Mouse (Mus musculus): Measurements from ENCODE around the gene Gm21974. TPM values are rescaled to one million over a fixed set of nuclear protein-coding genes. Genes with fewer than 3 reads are reported as not detected.
"Not testable (repeated sequence)": the region's sequence is repeated elsewhere in the genome, so short reads cannot be mapped to it uniquely, and the experiment has no call there.

Gene Gm21974
- polyA plus RNA-seq, 1 experiment from 2014 or later: not detected

DNA sequence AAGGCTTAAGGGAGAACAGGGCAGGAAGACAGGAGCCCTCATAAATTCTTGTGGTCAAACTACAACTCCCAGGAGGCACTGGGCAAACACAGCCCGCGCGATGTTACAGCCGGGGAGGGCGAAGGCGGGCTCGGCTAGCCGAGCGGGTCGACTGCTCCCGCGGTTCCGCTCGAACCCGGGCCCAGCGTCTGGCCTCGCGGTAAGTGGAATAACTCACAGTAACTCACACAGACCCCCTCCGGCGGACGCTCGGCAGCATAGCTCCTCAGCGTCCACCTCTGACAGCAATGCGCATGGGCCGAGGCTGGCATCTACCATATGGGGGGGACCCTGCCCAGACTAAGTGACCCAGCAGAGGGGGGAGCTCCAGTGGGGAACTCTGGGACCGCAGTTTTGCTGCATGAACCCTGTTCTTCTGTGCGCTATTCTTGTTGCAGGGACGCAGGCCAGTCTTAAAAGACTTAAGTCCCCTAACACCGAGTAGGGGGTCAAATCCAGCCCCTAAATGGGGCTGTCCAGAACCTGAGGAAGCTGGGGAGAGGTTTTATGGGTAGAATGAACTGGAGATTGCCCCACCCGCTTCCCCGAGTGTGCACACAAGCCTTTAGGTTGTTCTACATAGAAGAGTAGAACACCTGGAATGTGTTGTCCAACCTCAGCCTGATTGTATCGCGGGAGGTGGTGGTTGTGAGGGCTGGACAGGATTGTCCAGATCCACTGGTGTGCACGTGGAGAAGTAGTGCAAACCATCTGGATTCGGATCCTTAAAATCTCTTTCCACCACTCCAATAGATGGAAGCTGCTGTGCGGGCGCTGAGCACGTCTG lies 8.9 kb upstream of the Gm21974 start, which contains the start of gene Bckdk:
Gene Bckdk (plus strand): TSS at position 112 of the 826 bp plus-strand sequence.
- WGBS: 6% methylated on average over 38 of the region's 38 CpGs

DNA sequence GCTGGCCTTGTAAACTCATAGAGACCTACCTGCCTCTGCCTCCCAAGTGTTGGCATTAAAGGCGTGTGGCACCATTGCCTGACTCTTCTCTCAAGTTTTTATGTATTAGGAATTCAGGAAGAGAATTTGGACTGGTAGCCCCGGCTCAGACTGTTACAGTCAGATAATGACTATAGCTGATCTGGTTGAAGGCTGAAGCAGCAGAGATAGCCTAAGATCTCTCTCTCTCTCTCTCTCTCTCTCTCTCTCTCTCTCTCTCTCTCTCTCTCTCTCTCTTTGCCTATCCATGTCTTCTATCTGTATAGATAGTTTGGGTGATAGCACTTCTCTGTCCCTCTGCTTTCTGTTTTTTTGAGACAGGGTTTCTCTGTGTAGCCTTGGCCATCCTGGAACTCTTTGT lies 6.5 kb upstream of the Gm21974 start:
- H3K4me1 ChIP-seq (ENCODE audit: control insufficient read depth, insufficient read depth, low read length): peaks cover 9% of the 10 kb centered on the region
- 74% methylated on average over 2 of the region's 2 CpGs for WGBS

More for the DNA sequence above, 8.9 kb upstream of the Gm21974 start, which contains the start of gene Bckdk:
- peak within 1 kb of the TSS; percentile 59 for H3K27ac ChIP-seq (ENCODE audit: low read length)
- H3K27me3 ChIP-seq (ENCODE audit: control insufficient read depth, insufficient read depth, low read length): no peaks in the 10 kb centered on the region
- H3K9me3 ChIP-seq (replicated peaks; ENCODE audit: control insufficient read depth, low read length): no peaks in the 10 kb centered on the region
- H3K4me3 ChIP-seq (replicated peaks; ENCODE audit: low read length): peak within 1 kb of the TSS; percentile 61
- peaks cover 9% of the 10 kb centered on the region for H3K4me1 ChIP-seq (ENCODE audit: control insufficient read depth, insufficient read depth, low read length)
- H3K36me3 ChIP-seq (ENCODE audit: control insufficient read depth, insufficient read depth, low read length): peaks cover 26% of the 10 kb centered on the region
- peak within 1 kb of the TSS; percentile 93 for H3K9ac ChIP-seq (ENCODE audit: low read length)
- H3K4me2 ChIP-seq (ENCODE audit: low read depth, low read length): peak within 1 kb of the TSS; percentile 89
- peak; percentile 92 for ATAC-seq (ENCODE audit: insufficient read depth, low FRiP score)

DNA sequence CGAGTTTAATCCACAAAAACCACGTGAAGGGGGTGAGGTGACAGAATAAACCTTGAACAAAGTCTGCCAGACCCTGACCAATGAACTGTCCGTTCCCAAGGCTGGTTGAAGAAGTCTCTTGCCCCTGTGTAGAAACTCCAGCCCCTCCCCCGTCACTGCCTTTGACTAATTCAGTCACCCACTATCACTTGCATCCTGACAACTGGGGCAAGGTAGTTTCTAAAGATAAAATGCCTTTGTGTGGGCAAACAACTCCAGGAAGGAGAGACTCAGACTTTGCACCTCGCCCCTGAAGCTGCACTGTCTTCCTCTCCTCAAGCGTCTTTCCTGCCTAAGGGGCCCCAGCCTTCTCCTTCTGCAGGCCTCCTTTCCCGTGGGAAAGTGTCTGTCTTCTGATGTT lies 4.7 kb upstream of the Gm21974 start:
- Histone ChIP-seq H3K27me3 (ENCODE audit: control insufficient read depth, insufficient read depth, low read length) (no peaks in the 10 kb centered on the region), H3K4me2 (ENCODE audit: low read depth, low read length) (no peak overlapping the region), H3K27ac (ENCODE audit: low read length) (peak overlapping the region; percentile 67), H3K36me3 (ENCODE audit: control insufficient read depth, insufficient read depth, low read length) (no peaks in the 10 kb centered on the region), H3K4me1 (ENCODE audit: control insufficient read depth, insufficient read depth, low read length) (peaks cover 7% of the 10 kb centered on the region), H3K9ac (ENCODE audit: low read length) (no peak overlapping the region; the same call in 1 of the 2 replicates), H3K9me3 (replicated peaks; ENCODE audit: control insufficient read depth, low read length) (no peaks in the 10 kb centered on the region), H3K4me3 (replicated peaks; ENCODE audit: low read length) (no peak overlapping the region)
- no peak for ATAC-seq (ENCODE audit: insufficient read depth, low FRiP score)
- WGBS: 28% methylated on average over 7 of the region's 7 CpGs

More for the DNA sequence above, 6.5 kb upstream of the Gm21974 start:
- ATAC-seq (ENCODE audit: insufficient read depth, low FRiP score): no peak
- Histone ChIP-seq H3K9ac (ENCODE audit: low read length) (no peak overlapping the region), H3K27me3 (ENCODE audit: control insufficient read depth, insufficient read depth, low read length) (no peaks in the 10 kb centered on the region), H3K4me3 (replicated peaks; ENCODE audit: low read length) (no peak overlapping the region), H3K9me3 (replicated peaks; ENCODE audit: control insufficient read depth, low read length) (no peaks in the 10 kb centered on the region), H3K4me2 (ENCODE audit: low read depth, low read length) (no peak overlapping the region), H3K36me3 (ENCODE audit: control insufficient read depth, insufficient read depth, low read length) (peaks cover 12% of the 10 kb centered on the region; the same call in 1 of the 2 replicates), H3K27ac (ENCODE audit: low read length) (no peak overlapping the region)

DNA sequence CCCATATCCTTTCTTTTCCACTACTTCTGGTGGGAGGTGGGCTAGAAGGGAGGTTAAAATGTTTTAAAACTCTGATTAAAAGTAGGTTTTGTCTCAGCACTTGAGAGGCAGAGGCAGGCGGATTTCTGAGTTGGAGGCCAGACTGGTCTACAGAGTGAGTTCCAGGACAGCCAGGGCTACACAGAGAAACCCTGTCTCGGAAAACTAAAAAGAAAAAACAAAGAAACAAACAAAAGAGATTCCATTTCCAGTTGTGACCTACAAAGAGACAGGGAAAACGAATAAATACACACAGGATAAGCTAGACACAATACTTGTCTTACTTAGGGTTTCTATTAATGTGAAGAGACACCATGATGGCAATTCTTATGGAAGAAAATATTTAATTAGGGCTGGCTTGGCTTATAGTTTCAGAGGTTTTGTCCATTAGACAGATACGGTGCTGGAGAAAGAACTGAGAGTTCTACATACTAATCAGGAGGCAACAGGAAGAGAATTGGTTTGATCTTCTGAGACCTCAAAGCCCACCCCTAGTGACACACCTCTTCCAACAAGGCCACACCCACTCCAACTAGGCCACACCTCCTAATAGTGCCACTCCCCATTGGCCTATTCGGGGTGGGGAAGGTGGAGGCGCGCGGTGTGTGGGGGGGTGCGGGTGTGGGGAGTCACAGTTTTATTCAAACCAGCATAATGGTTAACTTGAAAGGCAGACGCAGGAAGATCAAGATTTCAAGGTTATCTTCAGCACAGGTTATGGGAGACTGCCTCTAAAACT lies 3.1 kb upstream of the Gm21974 start:
- H3K4me2 ChIP-seq (ENCODE audit: low read depth, low read length): no peak overlapping the region
- WGBS: 36% methylated on average over 10 of the region's 10 CpGs

DNA sequence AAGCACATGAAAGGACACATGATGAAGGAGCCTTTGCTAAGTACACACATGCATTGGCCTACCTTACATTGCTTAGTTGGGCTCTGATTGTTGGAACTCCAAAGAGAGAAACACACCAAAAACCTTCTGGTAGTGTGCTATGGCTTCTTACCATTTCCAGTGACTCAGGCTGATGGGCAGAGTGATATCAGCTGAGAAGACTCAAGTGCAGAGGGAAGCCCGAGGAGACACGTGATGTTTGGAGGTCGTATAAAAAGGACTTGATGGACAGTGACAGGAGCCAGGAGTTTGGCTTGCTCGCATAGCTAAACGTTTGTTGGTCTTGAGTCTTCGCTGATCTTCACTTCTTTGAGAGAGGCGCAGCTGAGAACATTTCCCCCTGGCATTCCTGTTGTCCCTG lies 2.3 kb upstream of the Gm21974 start:
- H3K27ac ChIP-seq (ENCODE audit: low read length): no peak overlapping the region
- ATAC-seq (ENCODE audit: insufficient read depth, low FRiP score): no peak
- no peak overlapping the region for H3K4me3 ChIP-seq (replicated peaks; ENCODE audit: low read length)
- peaks cover 7% of the 10 kb centered on the region for H3K4me1 ChIP-seq (ENCODE audit: control insufficient read depth, insufficient read depth, low read length)
- no peak overlapping the region for H3K9ac ChIP-seq (ENCODE audit: low read length)
- H3K27me3 ChIP-seq (ENCODE audit: control insufficient read depth, insufficient read depth, low read length): no peaks in the 10 kb centered on the region
- WGBS: 84% methylated on average over 7 of the region's 7 CpGs
- no peaks in the 10 kb centered on the region for H3K9me3 ChIP-seq (replicated peaks; ENCODE audit: control insufficient read depth, low read length)
- H3K36me3 ChIP-seq (ENCODE audit: control insufficient read depth, insufficient read depth, low read length): no peaks in the 10 kb centered on the region
- H3K4me2 ChIP-seq (ENCODE audit: low read depth, low read length): no peak overlapping the region

More for the DNA sequence above, 3.1 kb upstream of the Gm21974 start:
- ATAC-seq (ENCODE audit: insufficient read depth, low FRiP score): no peak
- Histone ChIP-seq H3K27me3 (ENCODE audit: control insufficient read depth, insufficient read depth, low read length) (no peaks in the 10 kb centered on the region), H3K9ac (ENCODE audit: low read length) (no peak overlapping the region), H3K4me3 (replicated peaks; ENCODE audit: low read length) (no peak overlapping the region), H3K4me1 (ENCODE audit: control insufficient read depth, insufficient read depth, low read length) (peaks cover 7% of the 10 kb centered on the region), H3K36me3 (ENCODE audit: control insufficient read depth, insufficient read depth, low read length) (no peaks in the 10 kb centered on the region), H3K9me3 (replicated peaks; ENCODE audit: control insufficient read depth, low read length) (no peaks in the 10 kb centered on the region), H3K27ac (ENCODE audit: low read length) (peak overlapping the region; percentile 31; the same call in 1 of the 2 replicates)

DNA sequence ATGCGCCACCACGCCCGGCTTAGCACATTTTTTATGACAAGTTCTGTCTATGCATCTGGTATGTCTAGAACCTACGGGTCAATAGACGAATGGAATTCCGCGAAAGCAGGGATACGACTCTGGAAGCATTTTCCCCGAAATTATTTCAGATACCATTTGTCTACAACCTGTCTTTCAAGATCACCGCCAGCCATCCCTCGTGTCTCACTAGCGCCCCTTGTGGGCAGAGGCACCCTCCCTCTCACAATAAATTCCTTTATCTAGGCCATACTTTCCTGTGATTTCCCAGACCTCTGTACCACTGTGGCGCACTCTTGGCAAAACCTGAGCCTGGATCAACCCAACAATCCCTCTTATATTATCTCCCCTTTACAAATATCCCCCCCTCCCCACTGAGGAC lies 1.1 kb upstream of the Gm21974 start:
- Histone ChIP-seq H3K4me2 (ENCODE audit: low read depth, low read length) (no peak overlapping the region), H3K27ac (ENCODE audit: low read length) (no peak overlapping the region), H3K9me3 (replicated peaks; ENCODE audit: control insufficient read depth, low read length) (no peaks in the 10 kb centered on the region), H3K27me3 (ENCODE audit: control insufficient read depth, insufficient read depth, low read length) (no peaks in the 10 kb centered on the region), H3K4me1 (ENCODE audit: control insufficient read depth, insufficient read depth, low read length) (peaks cover 7% of the 10 kb centered on the region), H3K4me3 (replicated peaks; ENCODE audit: low read length) (no peak overlapping the region), H3K36me3 (ENCODE audit: control insufficient read depth, insufficient read depth, low read length) (no peaks in the 10 kb centered on the region), H3K9ac (ENCODE audit: low read length) (no peak overlapping the region)
- no peak for ATAC-seq (ENCODE audit: insufficient read depth, low FRiP score)
- WGBS: 60% methylated on average over 13 of the region's 13 CpGs

DNA sequence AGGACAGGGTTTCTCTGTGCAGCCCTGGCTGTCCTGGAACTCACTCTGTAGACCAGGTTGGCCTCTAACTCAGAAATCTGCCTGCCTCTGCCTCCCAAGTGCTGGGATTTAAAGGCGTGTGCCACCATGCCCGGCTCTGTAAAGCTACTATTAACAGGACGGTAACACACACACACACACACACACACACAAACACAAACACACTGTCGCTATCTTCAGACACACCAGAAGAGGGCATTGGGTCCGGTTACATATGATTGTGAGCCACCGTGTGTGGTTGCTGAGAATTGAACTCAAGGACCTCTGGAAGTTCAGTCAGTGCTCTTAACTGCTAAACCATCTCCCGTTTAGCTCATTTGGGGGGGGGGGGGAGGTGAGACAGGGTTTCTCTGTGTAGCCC lies 637 bp upstream of the Gm21974 start:
- WGBS: 63% methylated on average over 7 of the region's 7 CpGs
- not testable (repeated sequence) for H3K4me3 ChIP-seq (replicated peaks; ENCODE audit: low read length); H3K9me3 ChIP-seq (replicated peaks; ENCODE audit: control insufficient read depth, low read length); H3K27ac ChIP-seq (ENCODE audit: low read length); H3K36me3 ChIP-seq (ENCODE audit: control insufficient read depth, insufficient read depth, low read length); H3K9ac ChIP-seq (ENCODE audit: low read length); H3K4me1 ChIP-seq (ENCODE audit: control insufficient read depth, insufficient read depth, low read length); H3K27me3 ChIP-seq (ENCODE audit: control insufficient read depth, insufficient read depth, low read length); ATAC-seq (ENCODE audit: insufficient read depth, low FRiP score)
- H3K4me2 ChIP-seq (ENCODE audit: low read depth, low read length): peak overlapping the region; percentile 10; the same call in 1 of the 2 replicates

DNA sequence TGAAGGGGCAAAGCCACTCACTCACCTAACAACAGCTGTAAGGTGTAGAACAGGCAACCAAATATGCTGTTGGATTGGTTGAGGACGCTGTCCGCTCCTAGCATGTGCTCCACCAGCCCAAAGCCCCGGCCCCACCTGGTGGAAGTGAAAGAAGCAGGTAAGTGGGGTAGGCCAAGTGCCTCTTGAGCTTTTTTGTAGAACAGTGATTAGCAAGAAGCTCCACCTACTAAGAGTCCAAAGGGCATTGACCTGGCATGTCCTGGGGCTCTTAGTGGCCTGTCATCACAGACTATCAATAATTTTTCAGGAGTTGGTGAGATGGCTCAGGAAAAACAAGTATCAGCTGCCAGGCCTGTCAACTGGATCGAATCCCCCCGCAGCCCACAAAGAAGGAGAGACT lies 774 bp downstream of the Gm21974 start:
- Histone ChIP-seq H3K4me2 (ENCODE audit: low read depth, low read length) (peak overlapping the region; percentile 83), H3K9me3 (replicated peaks; ENCODE audit: control insufficient read depth, low read length) (no peaks in the 10 kb centered on the region), H3K27ac (ENCODE audit: low read length) (peak overlapping the region; percentile 87), H3K9ac (ENCODE audit: low read length) (peak overlapping the region; percentile 82), H3K4me3 (replicated peaks; ENCODE audit: low read length) (peak overlapping the region; percentile 79), H3K36me3 (ENCODE audit: control insufficient read depth, insufficient read depth, low read length) (no peaks in the 10 kb centered on the region), H3K27me3 (ENCODE audit: control insufficient read depth, insufficient read depth, low read length) (no peaks in the 10 kb centered on the region), H3K4me1 (ENCODE audit: control insufficient read depth, insufficient read depth, low read length) (peaks cover 7% of the 10 kb centered on the region)
- 59% methylated on average over 5 of the region's 5 CpGs for WGBS
- no peak for ATAC-seq (ENCODE audit: insufficient read depth, low FRiP score)

DNA sequence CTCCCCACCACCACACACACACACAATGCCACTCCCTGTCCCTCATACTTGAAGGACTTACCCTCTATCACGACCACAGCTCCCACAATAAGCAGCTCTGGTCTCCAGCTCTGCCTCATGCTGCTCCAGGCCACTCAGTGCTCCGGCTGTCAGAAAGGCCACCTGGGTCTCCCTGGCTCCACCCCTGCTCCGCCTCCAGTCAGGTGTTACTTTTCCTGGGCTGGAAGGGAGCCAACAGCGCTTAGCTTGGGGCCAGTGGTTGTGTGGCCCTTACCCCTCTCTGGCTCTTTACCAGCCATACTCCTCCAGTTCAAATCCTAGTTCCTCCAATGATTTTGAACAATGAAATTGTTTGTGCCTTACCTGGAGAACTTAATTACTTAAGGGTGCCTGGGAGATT lies 4.5 kb downstream of the Gm21974 start, which contains the start of gene Prss53:
Gene Prss53 (minus strand): TSS at position 173 of the 400 bp plus-strand sequence.
- H3K4me1 ChIP-seq (ENCODE audit: control insufficient read depth, insufficient read depth, low read length): peaks cover 7% of the 10 kb centered on the region
- H3K9ac ChIP-seq (ENCODE audit: low read length): no peak within 1 kb of the TSS
- 26% methylated on average over 4 of the region's 4 CpGs for WGBS
- no peaks in the 10 kb centered on the region for H3K9me3 ChIP-seq (replicated peaks; ENCODE audit: control insufficient read depth, low read length)
- peak; percentile 8; the same call in 1 of the 2 replicates for ATAC-seq (ENCODE audit: insufficient read depth, low FRiP score)
- no peak within 1 kb of the TSS for H3K4me2 ChIP-seq (ENCODE audit: low read depth, low read length)
- H3K27ac ChIP-seq (ENCODE audit: low read length): no peak within 1 kb of the TSS
- no peaks in the 10 kb centered on the region for H3K27me3 ChIP-seq (ENCODE audit: control insufficient read depth, insufficient read depth, low read length)
- 0 out of 2 replicates have a peak, but pooled peaks cover 5% of the 10 kb centered on the region for H3K36me3 ChIP-seq (ENCODE audit: control insufficient read depth, insufficient read depth, low read length)
- H3K4me3 ChIP-seq (replicated peaks; ENCODE audit: low read length): no peak within 1 kb of the TSS

All from stomach, embryonic 16.5 days (tissue).